Mouse (Mus musculus) intestine, embryonic 14.5 days (tissue): Measurements from ENCODE around the gene Gm4353. TPM values are rescaled to one million over a fixed set of nuclear protein-coding genes. Genes with fewer than 3 reads are reported as not detected.
"Not testable (repeated sequence)": the region's sequence is repeated elsewhere in the genome, so short reads cannot be mapped to it uniquely, and the experiment has no call there.

Experiments used
- ATAC-seq: fragments of 200-750 bp; cut with Nextera tagmentation; replicated peaks from 2 replicates; pipeline ENCODE4 v1.8.0; 2017; ENCODE audit warnings: low read depth, moderate number of reproducible peaks, moderate TSS enrichment, moderate library complexity; ENCODE audit not compliant: low FRiP score, low TSS enrichment
- DNase-seq: peaks from one replicate; pipeline ENCODE4 v3.0.0-alpha.2; 2018; ENCODE audit warnings: low spot score
- H3K27ac ChIP-seq: fragments of 300-500 bp; sonication (generic); 2 replicates; pipeline ENCODE4 v1.5.1; 2014; ENCODE audit warnings: low read depth, mild to moderate bottlenecking, control low read depth
- H3K27me3 ChIP-seq: fragments of 300-500 bp; sonication (generic); replicated peaks from 2 replicates; pipeline ENCODE4 v1.6.1; 2014; ENCODE audit warnings: low read length, control low read depth; ENCODE audit not compliant: control insufficient read depth, insufficient read depth
- H3K36me3 ChIP-seq: fragments of 300-500 bp; sonication (generic); 2 replicates; pipeline ENCODE4 v1.6.1; 2014; ENCODE audit warnings: low read length, control low read depth; ENCODE audit not compliant: control insufficient read depth, insufficient read depth
- H3K4me1 ChIP-seq: fragments of 300-500 bp; sonication (generic); replicated peaks from 2 replicates; pipeline ENCODE4 v1.6.1; 2014; ENCODE audit warnings: low read length, control low read depth, mixed read lengths; ENCODE audit not compliant: control insufficient read depth, insufficient read depth
- H3K4me2 ChIP-seq: fragments of 300-500 bp; sonication (generic); 2 replicates; pipeline ENCODE4 v1.6.1; 2014; ENCODE audit warnings: low read length
- H3K4me3 ChIP-seq: fragments of 300-500 bp; sonication (generic); 2 replicates; pipeline ENCODE4 v1.5.1; 2014; ENCODE audit warnings: low read depth, low read length, control low read depth, mixed read lengths
- H3K9ac ChIP-seq: fragments of 300-500 bp; sonication (generic); 2 replicates; pipeline ENCODE4 v1.6.1; 2014; ENCODE audit warnings: mild to moderate bottlenecking, low read length
- H3K9me3 ChIP-seq: fragments of 300-500 bp; sonication (generic); 2 replicates; pipeline ENCODE4 v1.6.1; 2016; ENCODE audit warnings: low read length, control low read depth; ENCODE audit not compliant: control insufficient read depth
- WGBS: fragments of 180-500 bp; shearing (Covaris S2); extraction: QIAGEN DNeasy Blood & Tissue Kit; methylation state at CpG from one replicate; pipeline ENCODE4 v1.1.7; 2014; 5-methylcytosine and 5-hydroxymethylcytosine counted together
- polyA plus RNA-seq: library from polyadenylated mRNA; unstranded; fragments of >200 nt; fragmentation: Nextera tagmentation; extraction: Ambion mirVana; gene quantifications from 2 replicates; pipeline ENCODE4 v1.2.1, GENCODE M21; 2014

Gm4353 gene
- 0.58 and 0.91 TPM in 2 replicates for polyA plus RNA-seq

DNA sequence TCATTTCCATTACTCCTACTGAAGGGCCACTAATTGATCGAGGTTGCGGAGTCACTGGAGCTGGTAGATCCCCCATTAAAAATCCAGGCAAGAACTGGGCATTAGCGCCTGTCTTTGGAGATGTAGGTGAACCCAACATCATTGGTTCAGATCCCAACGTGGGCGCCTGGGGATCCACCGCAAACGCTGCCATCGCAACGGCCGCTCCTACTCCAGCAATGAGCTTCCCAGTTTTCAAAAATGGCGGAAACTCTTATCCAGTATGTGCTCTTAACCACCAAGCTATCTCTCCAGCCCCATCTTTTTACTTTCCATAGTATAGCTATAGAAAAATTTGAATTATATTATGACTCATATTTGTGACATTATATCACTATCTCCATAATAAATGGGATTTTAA is at the start of gene Gm4353:
Gene Gm4353 (minus strand): TSS at position 270 of the 400 bp plus-strand sequence.
- H3K4me3 ChIP-seq, H3K9ac ChIP-seq, H3K27ac ChIP-seq, H3K4me1 ChIP-seq, H3K36me3 ChIP-seq, H3K27me3 ChIP-seq, H3K4me2 ChIP-seq, DNase-seq, ATAC-seq, H3K9me3 ChIP-seq: not testable (repeated sequence)
- 95% methylated on average over 11 of the region's 11 CpGs for WGBS

DNA sequence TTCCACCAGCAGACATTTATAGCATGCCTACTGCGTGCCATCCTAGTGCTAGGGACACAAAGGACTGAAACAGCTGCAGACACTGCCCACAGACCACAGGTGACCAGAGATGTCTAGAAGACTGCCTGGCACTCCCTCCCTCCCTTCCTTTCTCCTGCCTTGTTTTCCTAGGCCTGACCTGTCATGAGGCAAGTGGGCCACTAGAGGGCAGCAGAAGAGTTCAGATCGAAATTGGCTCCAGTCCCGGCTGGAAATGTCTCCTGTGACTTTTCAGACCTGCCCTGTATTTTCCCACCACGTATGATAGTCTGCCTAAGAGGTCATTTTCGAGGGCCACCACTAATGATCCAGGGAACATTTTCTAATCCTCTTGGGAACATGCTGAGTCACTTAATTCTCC is 47.6 kb upstream of the Gm4353 start:
- ATAC-seq (0 out of 2 replicates have a peak, but pooled peaks have one; percentile 29), DNase-seq (peak; percentile 88)
- no peak overlapping the region for H3K4me3 ChIP-seq
- no peaks in the 10 kb centered on the region for H3K27me3 ChIP-seq
- no peak overlapping the region for H3K4me2 ChIP-seq
- H3K36me3 ChIP-seq, result no peaks in the 10 kb centered on the region
- WGBS, result 3% methylated on average over 5 of the region's 5 CpGs
- no peak overlapping the region for H3K9ac ChIP-seq
- no peaks in the 10 kb centered on the region for H3K4me1 ChIP-seq
- no peak overlapping the region for H3K27ac ChIP-seq
- H3K9me3 ChIP-seq, result no peaks in the 10 kb centered on the region

DNA sequence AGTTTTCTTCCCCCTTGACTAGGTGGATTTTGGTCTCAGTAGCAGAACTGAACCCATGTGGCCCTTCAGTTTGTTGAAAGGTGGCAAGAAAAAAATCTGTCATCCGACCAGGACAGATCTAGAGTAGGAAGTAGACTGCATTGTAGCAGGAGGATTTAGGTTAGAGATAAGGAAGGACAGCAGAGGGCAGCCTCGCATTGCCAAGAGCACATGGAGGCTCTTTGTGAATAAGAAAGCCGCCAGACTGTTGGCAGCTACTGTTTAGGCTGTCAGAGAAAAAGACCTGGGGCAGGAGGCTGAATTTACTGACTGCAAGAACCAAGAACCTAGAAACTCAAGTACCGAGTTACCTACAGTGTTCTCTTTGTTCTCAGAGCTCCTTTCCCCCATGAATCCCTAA is 47.0 kb upstream of the Gm4353 start:
- 19% methylated on average over 4 of the region's 4 CpGs for WGBS
- no peaks in the 10 kb centered on the region for H3K9me3 ChIP-seq
- no peak overlapping the region for H3K27ac ChIP-seq
- no peaks in the 10 kb centered on the region for H3K4me1 ChIP-seq
- ATAC-seq (no peak), DNase-seq (no peak)
- no peak overlapping the region for H3K4me2 ChIP-seq
- H3K36me3 ChIP-seq, result no peaks in the 10 kb centered on the region
- H3K4me3 ChIP-seq, result no peak overlapping the region
- no peaks in the 10 kb centered on the region for H3K27me3 ChIP-seq
- H3K9ac ChIP-seq, result no peak overlapping the region

DNA sequence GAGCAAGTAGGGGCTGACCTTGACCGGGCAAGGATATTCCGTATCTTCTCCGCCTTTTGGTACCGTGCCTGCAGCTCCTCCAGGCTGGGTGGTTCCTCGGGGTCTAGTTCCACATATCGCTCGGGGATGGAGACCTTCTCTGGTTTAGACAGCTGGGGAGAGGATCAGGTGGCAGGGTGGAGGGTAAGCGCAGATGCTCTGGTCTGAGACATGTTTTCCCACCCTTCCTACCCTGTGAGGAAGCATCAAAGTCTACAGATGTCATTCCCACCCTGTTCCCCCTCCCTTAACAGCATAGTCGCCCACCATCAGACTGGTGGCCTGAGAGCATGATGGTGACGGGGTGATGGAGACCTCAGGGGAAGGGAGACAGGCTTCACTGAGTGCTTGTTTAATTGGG is 44.9 kb upstream of the Gm4353 start:
- Histone ChIP-seq H3K27me3 (no peaks in the 10 kb centered on the region), H3K36me3 (no peaks in the 10 kb centered on the region), H3K9me3 (no peaks in the 10 kb centered on the region), H3K27ac (no peak overlapping the region), H3K4me2 (no peak overlapping the region), H3K4me1 (no peaks in the 10 kb centered on the region), H3K9ac (no peak overlapping the region), H3K4me3 (no peak overlapping the region)
- ATAC-seq, result no peak
- WGBS, result 89% methylated on average over 10 of the region's 10 CpGs
- no peak for DNase-seq

DNA sequence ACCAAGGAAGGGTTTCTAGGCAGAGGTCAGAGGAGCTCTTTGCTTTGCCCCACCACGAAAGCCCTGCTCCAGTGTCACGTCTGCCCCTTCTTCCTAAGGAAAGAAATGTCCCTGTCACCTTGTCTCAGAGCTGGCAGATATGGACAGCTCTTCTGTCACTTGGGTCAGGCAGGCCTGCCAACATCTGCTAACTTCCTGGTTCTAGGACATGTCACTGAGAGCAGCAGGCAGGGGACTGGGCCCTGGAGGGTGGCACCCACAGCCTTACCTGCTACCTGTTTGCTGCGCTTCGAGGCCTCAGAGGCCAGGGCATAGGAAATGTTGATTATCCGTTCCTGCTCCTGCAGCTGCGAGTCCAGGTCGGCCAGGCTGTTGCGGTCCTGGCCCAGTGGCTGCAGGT is 43.9 kb upstream of the Gm4353 start:
- no peaks in the 10 kb centered on the region for H3K36me3 ChIP-seq
- H3K9ac ChIP-seq, result no peak overlapping the region
- 92% methylated on average over 8 of the region's 8 CpGs for WGBS
- no peaks in the 10 kb centered on the region for H3K9me3 ChIP-seq
- DNase-seq, result no peak
- no peak overlapping the region for H3K4me3 ChIP-seq
- H3K4me2 ChIP-seq, result no peak overlapping the region
- no peak for ATAC-seq
- H3K27ac ChIP-seq, result no peak overlapping the region
- H3K4me1 ChIP-seq, result no peaks in the 10 kb centered on the region
- H3K27me3 ChIP-seq, result no peaks in the 10 kb centered on the region

DNA sequence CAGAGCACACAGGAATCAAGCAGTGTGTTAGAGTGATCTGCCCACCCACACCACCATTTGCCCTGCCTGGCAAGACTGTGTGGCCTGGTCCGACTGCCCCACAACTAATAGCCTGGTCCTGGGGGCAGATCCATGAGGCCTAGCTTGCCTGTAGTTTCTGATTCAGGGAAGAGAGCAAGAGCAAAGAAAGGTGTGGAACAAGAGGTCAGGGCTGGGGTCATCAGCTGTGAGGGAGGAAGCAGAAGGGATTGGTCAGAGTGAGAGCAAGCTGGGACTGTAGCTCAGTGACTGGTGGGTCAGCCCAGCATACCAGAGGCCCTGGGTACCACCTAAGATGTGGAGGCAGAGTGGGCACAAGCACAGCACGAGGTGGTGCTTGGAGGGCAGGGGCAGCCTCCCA is 42.6 kb upstream of the Gm4353 start:
- ATAC-seq (no peak), DNase-seq (no peak)
- Histone ChIP-seq H3K4me3 (no peak overlapping the region), H3K9me3 (no peaks in the 10 kb centered on the region), H3K27me3 (no peaks in the 10 kb centered on the region), H3K27ac (no peak overlapping the region), H3K36me3 (no peaks in the 10 kb centered on the region), H3K4me1 (no peaks in the 10 kb centered on the region), H3K4me2 (no peak overlapping the region), H3K9ac (no peak overlapping the region)
- 69% methylated on average over 2 of the region's 2 CpGs for WGBS

GRCm38 (mm10) chr7:116125671-116126070 is 41.2 kb upstream of the Gm4353 start:
- ATAC-seq (no peak), DNase-seq (no peak)
- Histone ChIP-seq H3K9me3 (no peaks in the 10 kb centered on the region), H3K4me3 (no peak overlapping the region), H3K4me1 (no peaks in the 10 kb centered on the region), H3K27ac (no peak overlapping the region), H3K27me3 (no peaks in the 10 kb centered on the region), H3K4me2 (no peak overlapping the region), H3K36me3 (no peaks in the 10 kb centered on the region), H3K9ac (no peak overlapping the region)
- 73% methylated on average over 7 of the region's 7 CpGs for WGBS

- Histone ChIP-seq H3K4me1 (no peaks in the 10 kb centered on the region), H3K4me3 (no peak overlapping the region), H3K9ac (no peak overlapping the region), H3K27me3 (no peaks in the 10 kb centered on the region), H3K27ac (no peak overlapping the region), H3K9me3 (no peaks in the 10 kb centered on the region), H3K4me2 (no peak overlapping the region), H3K36me3 (no peaks in the 10 kb centered on the region)
- ATAC-seq (no peak), DNase-seq (no peak)
- WGBS, result 88% methylated on average over 12 of the region's 12 CpGs
Measured at GRCm38 (mm10) chr7:116124057-116124456, 39.6 kb upstream of the Gm4353 start.

- no peaks in the 10 kb centered on the region for H3K27me3 ChIP-seq
- WGBS, result 77% methylated on average over 2 of the region's 2 CpGs
- H3K9ac ChIP-seq, result no peak overlapping the region
- no peak for ATAC-seq
- no peaks in the 10 kb centered on the region for H3K4me1 ChIP-seq
- no peak overlapping the region for H3K4me2 ChIP-seq
- DNase-seq, result no peak
- H3K4me3 ChIP-seq, result no peak overlapping the region
- H3K27ac ChIP-seq, result no peak overlapping the region
- no peaks in the 10 kb centered on the region for H3K36me3 ChIP-seq
- H3K9me3 ChIP-seq, result no peaks in the 10 kb centered on the region
Measured at GRCm38 (mm10) chr7:116123597-116123985, 39.2 kb upstream of the Gm4353 start.
